ENCODE assay signal across 9 mouse cellular contexts in the genomic region with DNA sequence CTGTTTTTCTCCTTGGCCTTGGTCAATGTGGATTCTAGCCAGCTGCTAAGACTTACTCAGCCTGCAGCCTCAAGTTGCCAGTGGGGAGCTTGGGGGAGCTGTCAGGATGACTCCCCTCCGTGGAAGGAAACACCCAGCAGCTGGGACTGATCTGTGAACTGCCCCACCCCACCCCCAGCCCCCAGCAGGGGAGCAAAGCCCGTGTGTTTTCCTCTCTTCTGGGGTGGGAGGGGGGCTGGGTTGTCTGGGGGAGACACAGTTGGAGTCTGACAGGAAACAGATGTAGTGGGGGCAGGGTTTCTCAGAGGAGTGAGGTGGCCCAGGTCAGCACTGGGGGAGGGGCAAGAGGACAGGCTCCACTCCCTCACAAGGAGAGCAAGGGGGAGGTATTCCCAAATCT. TPM values are rescaled to one million over a fixed set of nuclear protein-coding genes. Genes with fewer than 3 reads are reported as not detected.
DNase-seq lines count a peak whose midpoint lies in the region; ATAC-seq lines count a peak whose summit lies in the region.
"Had no signal": no experiment of that assay in that cellular context is flagged by ENCODE, and none has a peak within 500 bp of the region (broad histone marks: within the 10 kb centered on the region; RNA-seq: fewer than 3 reads in every experiment).

No protein-coding gene starts in this region.

- H3K9me3 ChIP-seq in forebrain, embryonic 10.5 days, result no peaks in the 10 kb centered on the region
- no peaks in the 10 kb centered on the region for H3K9me3 ChIP-seq in forebrain, embryonic 16.5 days (ENCODE audit: control insufficient read depth, low read length)
- no peaks in the 10 kb centered on the region for H3K9me3 ChIP-seq in heart, embryonic 13.5 days
- no peaks in the 10 kb centered on the region for H3K9me3 ChIP-seq in liver, embryonic 16.5 days (replicated peaks; ENCODE audit: control insufficient read depth, low read length)
- no peaks in the 10 kb centered on the region for H3K9me3 ChIP-seq in forebrain, embryonic 15.5 days

- H3K4me1 ChIP-seq in forebrain, embryonic 10.5 days, result peaks cover 40% of the 10 kb centered on the region
- H3K4me1 ChIP-seq in forebrain, embryonic 16.5 days (replicated peaks; ENCODE audit: control insufficient read depth, insufficient read depth, low read length), result no peaks in the 10 kb centered on the region
- H3K4me1 ChIP-seq in heart, embryonic 13.5 days, result peaks cover 38% of the 10 kb centered on the region
- H3K4me1 ChIP-seq in liver, embryonic 16.5 days (ENCODE audit: control insufficient read depth, low read depth, low read length), result no peaks in the 10 kb centered on the region
- H3K4me1 ChIP-seq in forebrain, embryonic 15.5 days, result no peaks in the 10 kb centered on the region

- H3K36me3 ChIP-seq in forebrain, embryonic 10.5 days (replicated peaks), result 0 out of 2 replicates have a peak, but pooled peaks cover 3% of the 10 kb centered on the region
- H3K36me3 ChIP-seq in forebrain, embryonic 16.5 days (ENCODE audit: control insufficient read depth, insufficient read depth), result no peaks in the 10 kb centered on the region
- H3K36me3 ChIP-seq in heart, embryonic 13.5 days, result peaks cover 80% of the 10 kb centered on the region
- no peaks in the 10 kb centered on the region for H3K36me3 ChIP-seq in liver, embryonic 16.5 days (ENCODE audit: control insufficient read depth, insufficient read depth)
- no peaks in the 10 kb centered on the region for H3K36me3 ChIP-seq in forebrain, embryonic 15.5 days

- no peak for DNase-seq in forebrain, embryonic 10.5 days (ENCODE audit: extremely low spot score, low spot score)
- DNase-seq in R1 (ENCODE audit: low read depth, low spot score), result peak; percentile 61
- peak; percentile 74 for DNase-seq in thymus, postnatal 4 days
- DNase-seq in adipocyte (ENCODE audit: low spot score), result no peak

- no peak overlapping the region for H3K4me2 ChIP-seq in forebrain, embryonic 16.5 days (ENCODE audit: low read length)
- no peak overlapping the region for H3K4me2 ChIP-seq in heart, embryonic 13.5 days
- no peak overlapping the region for H3K4me2 ChIP-seq in liver, embryonic 16.5 days (ENCODE audit: low read depth, low read length)
- H3K4me2 ChIP-seq in forebrain, embryonic 15.5 days (replicated peaks), result no peak overlapping the region

- H3K27me3 ChIP-seq in forebrain, embryonic 10.5 days (ENCODE audit: poor library complexity, severe bottlenecking), result no peaks in the 10 kb centered on the region
- H3K27me3 ChIP-seq in forebrain, embryonic 16.5 days (replicated peaks; ENCODE audit: control insufficient read depth, insufficient read depth, low read length), result no peaks in the 10 kb centered on the region
- no peaks in the 10 kb centered on the region for H3K27me3 ChIP-seq in heart, embryonic 13.5 days (replicated peaks)
- H3K27me3 ChIP-seq in liver, embryonic 16.5 days (ENCODE audit: control insufficient read depth, insufficient read depth, low read depth, low read length), result no peaks in the 10 kb centered on the region
- no peaks in the 10 kb centered on the region for H3K27me3 ChIP-seq in forebrain, embryonic 15.5 days

- no peak for ATAC-seq in forebrain, embryonic 16.5 days
- peak; percentile 11; the same call in 1 of the 2 replicates for ATAC-seq in heart, embryonic 13.5 days (ENCODE audit: extremely low read depth, insufficient number of reproducible peaks, low FRiP score, low TSS enrichment)
- peak; percentile 37 for ATAC-seq in liver, embryonic 16.5 days (ENCODE audit: low read depth)
- no peak for ATAC-seq in forebrain, embryonic 15.5 days (replicated peaks)

- H3K27ac ChIP-seq in forebrain, embryonic 10.5 days, result peak overlapping the region; percentile 69
- H3K27ac ChIP-seq in forebrain, embryonic 16.5 days (ENCODE audit: low read length), result no peak overlapping the region
- H3K27ac ChIP-seq in heart, embryonic 13.5 days (replicated peaks), result peak overlapping the region; percentile 64
- H3K27ac ChIP-seq in liver, embryonic 16.5 days (ENCODE audit: low read length), result no peak overlapping the region
- no peak overlapping the region for H3K27ac ChIP-seq in forebrain, embryonic 15.5 days (replicated peaks)

- 13% methylated on average over 2 of the region's 2 CpGs for WGBS in forebrain, embryonic 10.5 days
- 3% methylated on average over 2 of the region's 2 CpGs for WGBS in forebrain, embryonic 16.5 days
- WGBS in heart, embryonic 13.5 days, result 3% methylated on average over 2 of the region's 2 CpGs
- 2% methylated on average over 2 of the region's 2 CpGs for WGBS in liver, embryonic 16.5 days (ENCODE audit: insufficient replicate concordance)
- 7% methylated on average over 2 of the region's 2 CpGs for WGBS in forebrain, embryonic 15.5 days

- no peak overlapping the region for H3K9ac ChIP-seq in forebrain, embryonic 16.5 days (replicated peaks; ENCODE audit: low read depth, low read length)
- peak overlapping the region; percentile 60 for H3K9ac ChIP-seq in heart, embryonic 13.5 days
- H3K9ac ChIP-seq in liver, embryonic 16.5 days (ENCODE audit: low read depth, low read length), result no peak overlapping the region
- H3K9ac ChIP-seq in forebrain, embryonic 15.5 days (replicated peaks), result no peak overlapping the region

- no peak overlapping the region for H3K4me3 ChIP-seq in forebrain, embryonic 10.5 days
- H3K4me3 ChIP-seq in forebrain, embryonic 16.5 days (replicated peaks; ENCODE audit: low read length), result no peak overlapping the region
- no peak overlapping the region for H3K4me3 ChIP-seq in heart, embryonic 13.5 days
- H3K4me3 ChIP-seq in liver, embryonic 16.5 days (ENCODE audit: low read depth, low read length), result no peak overlapping the region
- H3K4me3 ChIP-seq in forebrain, embryonic 15.5 days, result no peak overlapping the region
- H3K4me3 ChIP-seq: myocyte had no signal

RNA-seq across cellular contexts. Expression of a gene that starts 24.5 kb away (rescaled TPM):
- 65.8 and 71.0 TPM in 2 replicates for polyA plus RNA-seq in forebrain, embryonic 10.5 days (2016; fragmentation: Nextera tagmentation; extraction: Ambion mirVana)
- 24.1 and 26.3 TPM in 2 replicates for polyA plus RNA-seq in forebrain, embryonic 16.5 days (2015; fragmentation: Nextera tagmentation; extraction: Ambion mirVana)
- 93.7 and 99.8 TPM in 2 replicates for polyA plus RNA-seq in heart, embryonic 13.5 days (2015; fragmentation: Nextera tagmentation; extraction: Ambion mirVana)
- polyA plus RNA-seq in liver, embryonic 16.5 days (2015; fragmentation: Nextera tagmentation; extraction: Ambion mirVana), result 20.5 and 26.0 TPM in 2 replicates
- polyA plus RNA-seq in forebrain, embryonic 15.5 days (2015; fragmentation: Nextera tagmentation; extraction: Ambion mirVana), result 21.5 and 24.3 TPM in 2 replicates

RNA-seq across cellular contexts. Expression of a gene that starts 50.4 kb away (rescaled TPM):
- 8.1 TPM in 2 replicates for polyA plus RNA-seq in forebrain, embryonic 10.5 days (2016; fragmentation: Nextera tagmentation; extraction: Ambion mirVana)
- polyA plus RNA-seq in forebrain, embryonic 16.5 days (2015; fragmentation: Nextera tagmentation; extraction: Ambion mirVana), result 10.4 and 13.7 TPM in 2 replicates
- polyA plus RNA-seq in heart, embryonic 13.5 days (2015; fragmentation: Nextera tagmentation; extraction: Ambion mirVana), result 20.8 and 22.6 TPM in 2 replicates
- 4.5 and 5.5 TPM in 2 replicates for polyA plus RNA-seq in liver, embryonic 16.5 days (2015; fragmentation: Nextera tagmentation; extraction: Ambion mirVana)
- polyA plus RNA-seq in forebrain, embryonic 15.5 days (2015; fragmentation: Nextera tagmentation; extraction: Ambion mirVana), result 10.7 and 12.3 TPM in 2 replicates

Comparison
In these comparisons a context has a peak if more than half of its experiments do, and no peak if none do; other contexts are left out.
1. H3K27ac ChIP-seq: peak in forebrain, embryonic 10.5 days (single experiment) and heart, embryonic 13.5 days (single experiment); none in forebrain, embryonic 16.5 days (single experiment), liver, embryonic 16.5 days (single experiment) and forebrain, embryonic 15.5 days (single experiment).
2. DNase-seq: peak in R1 (single experiment) and thymus, postnatal 4 days (single experiment); none in forebrain, embryonic 10.5 days (single experiment) and adipocyte (single experiment).
3. ATAC-seq: peak in heart, embryonic 13.5 days (single experiment) and liver, embryonic 16.5 days (single experiment); none in forebrain, embryonic 16.5 days (single experiment) and forebrain, embryonic 15.5 days (single experiment).